Mouse (Mus musculus): ENCODE measurements around the gene Oasl2. TPM values are rescaled to one million over a fixed set of nuclear protein-coding genes. Genes with fewer than 3 reads are reported as not detected.

Gene Oasl2
- polyA plus RNA-seq, 1 experiment from 2014 or later, result 24.1 TPM

GRCm38 (mm10) chr5:114958069-114958468, 61.3 kb downstream of the Oasl2 start:
- H3K9ac ChIP-seq (ENCODE audit: low read depth, low read length), result no peak overlapping the region
- no peaks in the 10 kb centered on the region for H3K9me3 ChIP-seq (replicated peaks; ENCODE audit: low read length)
- no peak overlapping the region for H3K27ac ChIP-seq
- no peak overlapping the region for H3K4me2 ChIP-seq (ENCODE audit: low read length)
- ATAC-seq (replicated peaks; ENCODE audit: low FRiP score, low read depth), result no peak
- DNase-seq (ENCODE audit: low spot score), result no peak
- TF ChIP-seq CTCF (IDR thresholded peaks at IDR 0.05; ENCODE audit: low read depth), result no peak
- no peak overlapping the region for H3K4me3 ChIP-seq (replicated peaks; ENCODE audit: low read depth, low read length)
- H3K4me1 ChIP-seq (replicated peaks; ENCODE audit: insufficient read depth, low read length), result peaks cover 6% of the 10 kb centered on the region; the same call in 1 of the 2 replicates
- 86% methylated on average over 5 of the region's 5 CpGs for WGBS
- no peaks in the 10 kb centered on the region for H3K27me3 ChIP-seq (ENCODE audit: insufficient read depth, low read length)
- no peaks in the 10 kb centered on the region for H3K36me3 ChIP-seq (ENCODE audit: insufficient read depth, low read length)

Small RNA genes within 50 kb of the gene (microRNA-seq; reads per million reads assigned to microRNA genes)
- gene Mir6240, result 4.6 reads per million, percentile 13 among the genes with 10 or more reads in this experiment

Other genes starting within 250 kb of the Oasl2 start
- gene Trpv4, start 238.5 kb upstream of the Oasl2 start, polyA plus RNA-seq (2015; fragmentation: Nextera tagmentation; extraction: Ambion mirVana), result 31.3 and 35.6 TPM in 2 replicates
- 65.0 and 70.3 TPM in 2 replicates for gene Gltp, start 206.0 kb upstream of the Oasl2 start, polyA plus RNA-seq (2015; fragmentation: Nextera tagmentation; extraction: Ambion mirVana)
- 10.2 and 12.2 TPM in 2 replicates for gene Tchp, start 189.2 kb upstream of the Oasl2 start, polyA plus RNA-seq (2015; fragmentation: Nextera tagmentation; extraction: Ambion mirVana)
- 45.6 and 49.2 TPM in 2 replicates for gene Ankrd13a, start 122.3 kb upstream of the Oasl2 start, polyA plus RNA-seq (2015; fragmentation: Nextera tagmentation; extraction: Ambion mirVana)
- gene Git2, start 121.4 kb upstream of the Oasl2 start, polyA plus RNA-seq (2015; fragmentation: Nextera tagmentation; extraction: Ambion mirVana), result 25.8 and 27.8 TPM in 2 replicates
- gene 1500011B03Rik, start 73.5 kb upstream of the Oasl2 start, polyA plus RNA-seq (2015; fragmentation: Nextera tagmentation; extraction: Ambion mirVana), result 160 and 189 TPM in 2 replicates
- gene 4930519G04Rik, start 43.3 kb upstream of the Oasl2 start, polyA plus RNA-seq (2015; fragmentation: Nextera tagmentation; extraction: Ambion mirVana), result not detected in 2 replicates
- gene Gm9936, start 38.3 kb upstream of the Oasl2 start, polyA plus RNA-seq (2015; fragmentation: Nextera tagmentation; extraction: Ambion mirVana), result not detected in 2 replicates
- gene Oasl1, start 26.3 kb downstream of the Oasl2 start, polyA plus RNA-seq (2015; fragmentation: Nextera tagmentation; extraction: Ambion mirVana), result 3.1 and 3.2 TPM in 2 replicates
- 75.3 and 79.6 TPM in 2 replicates for gene 2210016L21Rik, start 45.2 kb downstream of the Oasl2 start, polyA plus RNA-seq (2015; fragmentation: Nextera tagmentation; extraction: Ambion mirVana)
- 10.8 and 12.5 TPM in 2 replicates for gene Hnf1a, start 74.2 kb downstream of the Oasl2 start, polyA plus RNA-seq (2015; fragmentation: Nextera tagmentation; extraction: Ambion mirVana)
- 19.0 and 39.4 TPM in 2 replicates for gene Sppl3, start 114.2 kb downstream of the Oasl2 start, polyA plus RNA-seq (2015; fragmentation: Nextera tagmentation; extraction: Ambion mirVana)
- 26.6 and 31.3 TPM in 2 replicates for gene Gm10401, start 201.4 kb downstream of the Oasl2 start, polyA plus RNA-seq (2015; fragmentation: Nextera tagmentation; extraction: Ambion mirVana)
- gene Acads, start 222.4 kb downstream of the Oasl2 start, polyA plus RNA-seq (2015; fragmentation: Nextera tagmentation; extraction: Ambion mirVana), result 105 and 117 TPM in 2 replicates
- 40.8 and 42.7 TPM in 2 replicates for gene Unc119b, start 238.0 kb downstream of the Oasl2 start, polyA plus RNA-seq (2015; fragmentation: Nextera tagmentation; extraction: Ambion mirVana)

Data from kidney, postnatal 0 days (tissue).